Mouse (Mus musculus) hindlimb bud, embryonic 11.5 days (tissue): ENCODE results near the gene Tns2.
"Not testable (repeated sequence)": the region's sequence is repeated elsewhere in the genome, so short reads cannot be mapped to it uniquely, and the experiment has no call there.

Experiments used
- DNase-seq: peaks from one replicate; pipeline ENCODE4 v3.0.0-alpha.2; 2012; ENCODE audit warnings: low read depth, low spot score; ENCODE audit errors: extremely low spot score

Tns2 gene

DNA sequence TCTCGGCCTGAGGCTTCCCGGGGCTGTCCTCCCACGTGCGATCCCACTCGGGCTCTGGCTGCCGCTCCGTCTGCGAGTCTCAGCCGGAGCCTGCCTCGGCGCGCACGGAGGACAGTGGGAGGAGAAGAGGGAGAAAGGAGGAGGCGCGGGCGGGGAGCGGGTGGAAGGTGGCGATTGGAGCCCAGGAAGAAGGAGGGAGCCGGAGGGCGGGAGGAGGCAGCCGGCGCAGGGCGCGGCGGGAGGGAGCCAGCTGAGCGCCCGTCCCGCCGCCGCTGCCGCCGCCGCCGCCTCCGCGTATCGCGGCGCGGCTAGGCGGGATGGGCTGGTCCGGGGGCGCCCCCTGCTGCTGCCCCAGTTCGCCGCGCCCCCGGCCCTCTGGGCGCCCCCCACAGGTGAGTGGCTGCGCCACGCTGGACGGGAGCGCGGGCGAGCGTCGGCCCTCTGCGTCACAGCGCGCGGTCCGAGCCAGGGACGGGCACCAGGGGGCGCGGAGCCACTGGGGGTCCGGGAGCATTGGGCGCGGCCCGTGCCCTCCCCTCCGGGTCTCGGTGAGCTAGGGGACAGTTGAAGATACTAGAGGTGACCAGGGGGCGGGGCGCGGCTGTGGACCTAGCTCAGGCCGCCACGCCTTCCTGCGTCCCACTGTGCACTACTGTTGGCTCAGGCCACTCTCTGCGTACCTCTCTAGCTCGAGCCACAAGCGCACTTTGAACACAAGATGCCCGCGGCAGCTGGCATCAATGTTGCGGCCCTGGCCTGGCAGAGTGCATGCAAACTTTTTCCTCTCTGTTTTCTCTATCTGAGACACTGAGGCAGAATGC is at the start of gene Tns2:
Gene Tns2, plus strand, starts transcription at position 253 of the 821 bp plus-strand sequence.
- DNase-seq, result no peak

DNA sequence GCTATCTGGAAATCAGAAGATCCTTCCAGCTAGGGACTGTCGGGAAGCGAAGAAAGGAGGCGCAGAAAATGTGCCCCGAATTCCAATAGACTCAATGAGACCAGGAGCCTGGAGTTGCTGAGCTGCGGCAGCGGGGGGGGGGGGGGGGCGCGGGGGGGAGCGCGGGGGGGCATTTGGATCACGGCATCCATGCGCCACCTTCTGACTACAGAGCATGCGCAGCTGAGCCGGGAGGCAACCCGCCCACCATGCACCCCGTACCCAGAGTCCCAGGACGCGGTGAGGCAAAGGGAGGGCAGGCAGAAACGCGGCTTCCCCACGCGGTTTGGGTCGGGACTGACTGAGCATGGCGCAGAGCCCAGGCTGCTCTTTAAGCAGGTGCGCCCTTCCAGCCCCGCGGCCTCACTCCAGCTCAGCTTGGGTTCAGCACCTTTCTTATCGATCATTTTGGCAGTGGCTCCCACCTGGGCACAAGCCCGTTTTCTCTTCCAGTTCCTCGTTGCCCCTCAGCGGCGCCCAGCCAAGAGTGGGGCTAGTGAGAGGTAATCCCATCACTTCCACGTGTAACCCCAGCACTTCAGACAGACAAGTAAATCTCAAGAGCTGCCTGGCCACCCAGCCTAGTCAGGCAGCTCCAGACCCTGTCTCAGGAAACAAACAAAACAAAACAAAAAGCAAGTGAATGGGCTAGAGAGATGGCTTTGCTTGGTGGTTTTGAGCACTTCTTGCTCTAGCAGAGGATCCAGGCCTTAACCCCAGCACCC is 48.1 kb upstream of the Tns2 start:
- DNase-seq, result no peak

DNA sequence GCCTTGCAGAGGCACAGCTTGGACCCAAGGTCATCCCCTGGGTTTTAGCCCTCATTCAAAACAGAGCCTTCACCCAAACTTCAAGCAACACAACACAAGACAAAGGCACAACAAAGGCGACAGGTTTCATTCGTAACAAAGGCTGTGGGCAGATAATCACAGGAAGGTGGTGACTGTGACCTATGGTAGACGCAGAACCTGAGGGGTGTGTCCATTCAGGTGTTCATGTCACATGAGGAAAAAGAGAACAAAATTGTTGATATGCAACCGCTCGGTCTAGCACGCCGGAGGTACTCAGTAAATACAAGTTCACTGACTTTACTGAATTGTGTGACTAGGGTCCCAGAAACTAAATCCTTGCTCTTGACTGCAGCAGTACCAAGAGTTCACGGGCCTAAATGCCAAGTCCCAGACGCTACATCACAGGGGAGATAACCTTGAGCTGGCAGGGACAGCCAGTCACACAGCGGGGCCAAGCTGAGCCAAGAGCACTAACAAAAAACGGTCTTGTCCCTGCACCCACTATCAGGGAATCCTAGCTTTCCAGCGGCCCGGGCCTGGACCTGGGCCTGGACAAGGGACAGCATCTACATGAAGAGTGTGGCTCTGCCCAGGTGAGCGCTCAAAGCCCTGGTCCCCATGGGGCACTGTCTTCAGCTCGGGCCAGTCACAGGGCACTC is 43.6 kb upstream of the Tns2 start:
- DNase-seq, result no peak

DNA sequence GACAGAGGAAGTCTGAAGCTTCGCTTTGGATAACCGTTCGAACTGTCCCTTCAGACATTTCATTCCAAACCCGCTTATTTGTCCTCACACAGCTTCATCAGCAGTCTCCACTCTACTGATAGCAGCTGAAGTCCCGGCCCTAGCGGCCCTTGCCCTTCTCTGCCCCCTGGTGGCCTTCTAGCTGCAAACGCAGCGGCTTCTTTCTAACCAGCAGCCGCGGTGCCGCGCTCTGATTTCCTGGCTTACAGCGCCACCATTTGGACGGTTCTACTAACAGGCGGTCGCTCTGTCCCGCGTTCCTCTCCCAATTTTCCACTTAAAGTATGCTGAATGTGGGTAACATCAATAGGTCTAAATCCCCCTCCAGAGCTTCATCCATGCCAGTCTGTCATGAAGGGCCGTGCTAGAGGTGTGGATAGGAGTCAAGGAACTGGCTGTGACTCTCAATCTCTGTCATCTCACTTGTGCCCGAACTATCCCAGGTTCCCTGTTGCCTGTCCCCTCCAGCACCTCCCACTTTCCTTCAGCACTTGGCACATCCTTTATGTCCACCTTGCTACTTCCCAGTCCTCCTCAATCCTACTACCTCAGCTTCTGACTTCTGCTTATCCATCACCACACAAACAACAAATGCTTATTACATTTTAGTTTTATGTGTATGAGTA is 34.4 kb upstream of the Tns2 start:
- DNase-seq, result peak; percentile 82

DNA sequence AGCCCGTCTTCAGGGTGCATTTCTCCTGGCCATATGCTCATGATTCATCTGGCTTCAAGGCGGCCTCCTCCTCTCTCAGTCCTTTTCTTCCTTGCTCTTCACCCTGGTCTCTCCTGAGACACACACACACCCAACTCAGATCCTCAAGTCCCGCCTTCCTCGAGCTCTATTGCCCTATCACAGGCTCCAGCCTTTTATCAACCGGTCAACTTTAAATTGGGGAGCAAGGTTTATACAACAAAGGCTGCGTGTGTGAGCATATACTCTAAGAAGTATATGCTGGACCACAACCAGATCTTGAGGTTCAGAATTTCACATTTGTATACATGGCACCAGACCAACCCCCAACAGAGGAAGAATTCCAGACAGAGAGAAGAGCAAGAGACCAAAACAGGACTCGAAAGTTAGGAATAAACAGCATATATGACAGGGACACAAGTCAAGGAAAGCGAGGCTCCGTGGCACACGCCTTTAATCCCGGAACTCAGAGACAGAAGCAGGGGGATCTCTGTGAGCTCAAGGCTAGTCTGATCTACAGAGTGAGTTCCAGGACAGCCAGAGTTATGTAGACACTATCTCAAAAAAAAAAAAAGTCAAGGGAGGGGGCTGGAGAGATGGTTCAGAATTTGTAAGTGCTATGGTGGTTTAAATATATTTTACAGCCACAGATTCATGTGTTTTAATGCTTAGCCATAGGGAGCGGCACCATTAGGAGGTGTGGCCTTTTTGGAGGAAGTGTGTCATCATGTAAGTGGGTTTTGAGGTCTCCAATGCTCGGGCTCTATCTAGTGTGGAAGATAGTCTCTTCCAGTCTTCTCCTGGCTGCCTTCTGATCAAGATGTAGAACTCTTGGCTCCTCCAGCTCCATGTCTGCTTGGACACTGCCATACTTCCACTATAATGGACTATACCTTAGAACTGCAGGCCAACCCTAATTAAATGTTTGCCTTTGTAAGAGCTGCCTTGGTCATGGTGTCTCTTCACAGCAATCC is 29.4 kb upstream of the Tns2 start:
- DNase-seq, result no peak

DNA sequence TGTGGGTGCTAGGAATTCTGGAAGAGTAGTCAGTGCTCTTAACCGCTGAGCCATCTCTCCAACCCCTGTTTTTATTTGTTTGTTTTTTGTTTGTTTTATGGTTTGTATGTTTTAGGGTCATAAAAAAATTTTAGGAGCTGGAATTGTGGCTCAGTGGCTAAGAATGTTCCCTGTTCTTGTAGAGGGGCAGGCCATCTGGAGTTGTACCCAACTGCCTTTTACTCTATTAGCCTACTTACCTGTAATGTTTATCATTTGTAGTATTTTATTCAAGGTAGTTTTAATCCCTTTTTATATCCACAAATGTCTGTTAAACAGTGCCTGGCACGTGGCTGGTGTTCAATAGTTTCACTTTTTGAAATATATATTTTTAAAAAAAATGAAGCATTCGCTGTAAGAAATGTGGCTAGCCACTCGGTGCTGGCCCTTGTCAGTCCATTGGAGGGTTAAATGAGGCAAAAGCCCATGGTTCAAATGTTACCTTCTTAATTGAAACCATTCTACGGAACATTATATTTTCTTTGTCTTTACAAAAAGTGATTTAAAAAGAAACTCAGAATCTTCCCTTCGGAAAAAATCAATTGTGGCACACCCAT is 27.2 kb upstream of the Tns2 start:
- no peak for DNase-seq

DNA sequence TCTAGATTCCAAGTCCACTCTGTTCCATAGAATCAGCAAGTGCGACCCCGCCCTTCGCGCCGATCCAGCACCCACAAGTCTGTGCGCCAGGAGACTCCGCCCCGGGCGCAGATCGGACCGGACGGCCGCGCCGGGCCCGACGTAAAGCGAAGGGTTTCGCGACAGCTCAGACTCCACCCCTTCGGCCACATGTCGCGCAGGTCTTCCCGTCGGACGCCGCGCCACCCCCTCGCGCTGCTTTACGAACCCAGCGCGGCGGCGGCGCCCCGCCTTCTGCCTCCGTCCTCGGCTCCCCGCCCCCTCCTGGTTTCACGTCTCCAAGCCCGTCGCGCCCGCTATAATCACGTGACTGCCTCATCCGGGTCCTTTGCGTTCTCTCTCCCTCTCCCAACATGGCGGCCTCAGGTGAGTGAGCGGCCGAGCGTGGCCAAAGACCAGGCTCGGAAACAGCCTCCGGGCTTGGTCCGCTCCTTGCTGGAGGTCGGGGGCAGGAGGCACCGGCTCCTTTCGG is 26.6 kb upstream of the Tns2 start, which contains the start of gene Eif4b:
Gene Eif4b, plus strand, starts transcription at position 215 of the 511 bp plus-strand sequence.
- peak; percentile 93 for DNase-seq

DNA sequence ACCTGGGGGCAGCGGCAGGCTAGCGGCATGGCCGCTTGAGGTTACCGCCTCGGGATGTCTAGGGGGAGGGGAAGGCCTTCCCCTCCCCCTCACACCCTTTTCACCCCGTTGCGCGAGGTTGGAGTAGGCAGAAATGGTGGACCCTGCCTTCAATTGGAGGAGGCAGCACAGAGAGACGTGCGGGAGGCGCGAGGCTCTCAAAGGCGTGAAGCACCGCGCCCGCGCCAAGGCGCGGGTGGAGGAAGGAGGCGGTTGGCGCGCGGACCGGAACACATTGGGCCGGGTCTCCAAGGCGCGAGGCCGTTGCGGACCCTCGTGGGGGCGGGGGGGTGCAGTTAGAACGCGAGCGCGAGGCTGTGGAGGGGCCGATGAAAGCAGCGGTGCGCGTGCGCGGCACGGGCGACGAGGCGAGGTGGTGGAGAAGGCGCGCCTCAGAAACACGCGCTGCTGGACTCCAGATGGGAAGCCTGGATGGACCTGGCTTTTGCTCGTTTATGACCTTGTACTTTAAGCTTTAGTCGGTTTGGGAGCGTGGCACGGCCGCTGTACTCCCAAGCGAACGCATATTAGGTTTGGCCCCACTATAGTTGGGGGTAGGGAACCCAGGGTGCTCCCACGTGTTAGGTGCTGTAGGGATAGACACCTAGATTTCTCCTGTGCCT is 26.0 kb upstream of the Tns2 start:
- no peak for DNase-seq

DNA sequence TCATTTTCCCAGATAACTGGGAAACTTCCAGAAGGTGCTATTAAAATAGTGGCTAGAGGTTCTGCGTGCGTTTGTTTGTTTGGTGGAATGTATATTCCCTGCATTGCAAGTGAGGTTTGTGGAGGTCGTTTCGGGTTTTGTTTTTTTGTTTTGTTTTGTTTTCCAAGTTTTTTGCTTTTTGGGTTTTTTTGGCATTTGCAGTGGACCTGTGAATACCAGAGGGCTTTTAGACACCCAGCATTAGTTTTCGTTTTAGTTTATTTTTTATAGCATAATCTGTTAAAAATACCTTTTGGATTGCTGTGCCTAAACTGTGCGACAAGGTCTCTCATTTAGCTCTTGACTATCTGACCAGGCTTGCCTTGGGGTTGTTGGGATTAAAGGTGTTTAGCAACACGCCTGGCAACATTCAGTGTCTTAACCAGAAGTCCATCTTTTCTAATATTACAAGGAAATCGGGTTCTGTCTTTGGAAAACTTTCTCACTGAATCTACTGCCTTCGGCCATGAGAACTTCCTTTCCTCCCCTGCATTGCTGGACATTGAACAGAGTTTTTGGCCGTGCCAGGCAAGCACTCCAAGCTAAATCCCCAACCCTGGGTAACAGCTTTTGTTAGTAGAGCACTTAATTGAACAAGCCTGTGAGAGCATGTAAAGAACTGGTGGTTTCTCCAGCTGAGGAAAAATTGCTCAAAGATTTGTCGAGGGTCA is 25.2 kb upstream of the Tns2 start:
- no peak for DNase-seq

DNA sequence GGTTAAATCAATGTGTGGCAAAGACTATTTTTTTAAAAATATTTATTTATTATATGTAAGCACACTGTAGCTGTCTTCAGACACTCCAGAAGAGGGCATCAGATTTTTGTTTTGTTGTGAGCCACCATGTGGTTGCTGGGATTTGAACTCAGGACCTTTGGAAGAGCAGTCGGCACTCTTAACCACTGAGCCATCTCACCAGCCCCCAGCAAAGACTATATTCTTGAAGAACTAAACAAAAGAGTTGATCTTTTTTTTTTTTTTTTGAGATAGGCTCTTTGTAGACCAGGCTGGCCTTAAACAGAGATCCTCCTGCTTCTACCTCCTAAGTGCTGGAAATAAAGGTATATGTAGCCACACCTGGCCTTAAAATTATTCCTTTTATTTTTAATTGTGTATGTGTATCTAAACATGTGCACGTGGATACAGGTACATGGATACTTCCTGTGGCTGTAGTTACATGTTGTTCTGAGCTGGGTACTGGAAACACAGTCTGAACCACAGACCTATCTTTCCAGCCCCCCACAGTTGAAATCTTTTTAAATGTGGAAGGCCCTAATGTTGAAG is 23.0 kb upstream of the Tns2 start:
- DNase-seq, result no peak

DNA sequence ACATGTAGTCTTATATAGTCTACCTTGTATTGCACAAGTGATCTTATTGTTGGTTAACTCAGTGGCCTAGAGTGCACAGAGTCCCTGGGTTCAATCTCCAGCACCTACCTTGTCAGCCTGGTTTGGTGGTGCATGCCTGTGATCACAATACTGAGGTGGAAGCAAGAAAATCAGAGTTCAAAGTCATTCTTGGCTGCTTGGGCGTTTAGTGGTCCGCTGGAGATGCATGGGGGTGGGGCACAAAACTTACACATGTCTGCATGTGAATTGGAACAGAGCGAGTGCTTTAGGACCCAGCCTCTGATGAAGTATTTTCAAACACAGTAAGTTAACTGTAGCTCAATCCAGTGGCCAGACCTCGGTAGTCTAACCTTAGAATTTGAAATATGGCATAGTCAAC is 21.0 kb upstream of the Tns2 start:
- no peak for DNase-seq

DNA sequence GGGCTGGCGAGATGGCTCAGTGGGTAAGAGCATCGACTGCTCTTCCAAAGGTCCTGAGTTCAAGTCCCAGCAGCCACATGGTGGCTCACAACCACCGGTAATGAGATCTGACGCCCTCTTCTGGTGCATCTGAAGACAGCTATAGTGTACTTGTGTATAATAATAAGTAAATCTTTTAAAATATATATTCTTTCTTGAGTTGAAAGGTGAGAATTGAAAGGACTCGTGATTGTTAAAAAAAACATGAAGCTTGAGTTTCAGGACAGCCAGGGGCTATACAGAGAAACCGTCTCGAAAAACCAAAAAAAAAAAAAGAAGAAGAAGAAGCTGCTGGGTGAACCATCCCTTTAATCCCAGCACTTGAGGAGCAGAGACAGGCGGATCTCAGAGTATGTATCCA is 20.3 kb upstream of the Tns2 start:
- DNase-seq, result not testable (repeated sequence)

DNA sequence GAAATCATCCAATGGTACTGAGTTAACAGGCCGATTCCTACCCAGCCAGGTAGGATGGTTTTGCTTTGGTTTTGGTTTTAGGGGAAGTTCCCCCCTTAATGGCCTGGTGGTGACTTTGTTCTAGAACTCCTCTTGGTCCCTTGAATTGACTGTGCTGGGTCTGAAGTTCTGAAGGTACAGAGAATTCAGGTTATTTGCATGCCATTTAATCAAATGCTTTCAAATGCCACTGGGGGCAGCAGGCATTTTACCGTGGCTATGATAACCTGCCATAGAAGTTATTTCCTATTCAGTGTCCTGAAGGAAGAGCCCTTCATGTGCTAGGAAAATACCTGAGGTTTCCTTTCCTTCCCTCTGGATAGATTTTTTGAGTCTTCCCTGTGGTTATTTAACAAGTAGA is 19.8 kb upstream of the Tns2 start:
- DNase-seq, result no peak

DNA sequence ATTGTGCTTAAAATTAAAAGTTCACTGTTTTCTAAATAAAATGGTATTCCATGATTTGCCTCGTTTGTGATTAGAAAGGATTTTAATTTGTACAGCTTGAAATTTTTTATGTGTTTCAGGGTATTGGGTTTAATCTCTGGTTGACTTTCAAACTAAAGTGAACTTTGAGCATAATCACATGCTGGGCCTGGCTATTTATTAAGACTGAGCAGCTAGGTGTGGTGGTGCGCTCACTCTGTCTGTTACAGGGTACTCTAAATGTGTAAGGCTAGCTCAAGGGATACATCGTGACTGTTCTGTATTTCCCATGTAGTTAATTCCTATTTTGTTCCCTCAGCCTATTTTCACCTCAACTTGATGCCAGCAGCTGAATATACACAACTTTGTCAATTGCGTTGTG is 18.1 kb upstream of the Tns2 start:
- DNase-seq, result no peak

DNA sequence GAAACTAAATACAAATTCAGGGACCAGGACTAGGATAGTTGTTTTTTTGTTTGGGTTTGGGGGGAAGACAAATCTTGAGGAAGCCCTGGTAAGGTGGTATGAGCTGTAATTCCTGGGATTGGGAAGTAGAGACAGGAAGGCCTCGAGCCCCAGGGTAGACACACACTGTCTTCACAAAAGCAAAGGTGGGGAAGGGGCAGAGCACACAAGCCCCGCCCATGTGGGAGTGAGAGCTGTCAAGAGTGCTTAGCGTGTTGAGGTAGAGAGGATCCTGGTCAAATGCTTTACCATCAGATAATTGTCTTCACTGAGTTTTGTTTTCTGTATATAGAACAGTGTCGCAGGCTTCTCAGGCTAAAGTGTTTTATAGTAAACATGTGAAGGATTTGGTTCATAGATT is 17.2 kb upstream of the Tns2 start:
- DNase-seq, result no peak

DNA sequence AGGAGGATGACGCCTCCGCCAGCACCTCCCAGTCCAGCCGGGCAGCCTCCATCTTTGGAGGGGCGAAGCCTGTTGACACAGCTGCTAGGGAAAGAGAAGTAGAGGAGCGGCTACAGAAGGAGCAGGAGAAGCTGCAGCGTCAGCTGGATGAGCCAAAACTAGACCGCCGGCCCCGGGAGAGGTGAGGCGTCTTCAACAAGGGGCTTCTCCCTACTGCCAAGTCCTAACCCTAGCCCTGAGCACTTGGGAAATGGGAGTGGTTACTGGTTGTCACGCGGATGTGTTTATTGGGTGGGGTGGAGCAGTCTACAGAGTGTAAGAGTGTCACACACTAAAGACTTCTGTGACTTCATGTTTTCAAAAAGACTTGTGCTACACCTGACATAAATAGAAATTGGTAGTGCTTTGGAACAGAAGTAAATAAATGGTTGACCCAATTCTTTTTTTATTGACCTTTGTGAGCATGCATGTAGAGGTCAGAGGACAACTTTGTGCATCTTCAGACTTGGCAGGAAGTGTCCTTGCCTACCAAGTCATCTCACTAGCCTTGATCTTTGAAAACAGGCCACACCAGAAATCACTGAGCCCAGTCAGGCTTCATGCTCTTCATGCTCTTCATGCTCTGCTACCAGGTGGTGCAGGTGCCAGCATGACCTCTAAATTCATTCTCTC is 10.2 kb upstream of the Tns2 start:
- no peak for DNase-seq

DNA sequence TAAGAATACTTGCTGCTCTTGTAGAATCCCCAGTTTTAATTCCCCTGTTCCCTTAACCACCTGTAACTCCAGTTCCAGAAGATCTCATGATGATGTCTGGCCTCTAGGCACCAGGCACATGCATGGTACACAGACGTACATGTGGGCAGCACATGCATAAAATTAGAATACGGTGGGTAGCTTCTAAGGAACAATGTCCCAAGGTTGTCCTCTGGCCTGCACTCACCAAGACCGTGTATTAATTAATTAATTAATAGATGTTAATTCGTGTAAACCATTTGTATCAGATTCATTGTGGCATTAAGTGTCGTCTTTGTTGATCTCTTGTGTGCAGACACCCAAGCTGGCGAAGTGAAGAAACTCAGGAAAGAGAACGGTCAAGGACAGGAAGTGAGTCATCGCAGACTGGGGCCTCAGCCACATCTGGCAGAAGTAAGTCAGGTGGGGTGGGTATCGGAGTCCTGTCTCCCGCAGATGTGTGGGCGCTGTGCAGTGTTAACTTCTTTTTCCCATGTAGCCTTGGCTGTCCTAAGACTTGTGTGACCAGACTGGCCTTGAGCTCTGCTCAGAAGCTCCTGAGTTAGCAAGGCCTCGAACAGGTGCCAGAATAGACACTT is 9.0 kb upstream of the Tns2 start:
- DNase-seq, result no peak
